Mouse (Mus musculus) kidney, embryonic 16.5 days (tissue): ENCODE data around the gene Btla. TPM values are rescaled to one million over a fixed set of nuclear protein-coding genes. Genes with fewer than 3 reads are reported as not detected.

Experiments used
- ATAC-seq: fragments of 200-750 bp; cut with Nextera tagmentation; 2 replicates; pipeline ENCODE4 v1.8.0; 2017; ENCODE audit warnings: moderate TSS enrichment; ENCODE audit not compliant: low FRiP score, low TSS enrichment
- H3K27ac ChIP-seq: fragments of 300-500 bp; sonication (generic); 2 replicates; pipeline ENCODE4 v1.5.1; 2014; ENCODE audit warnings: low read length
- H3K27me3 ChIP-seq: fragments of 300-500 bp; sonication (generic); 2 replicates; pipeline ENCODE4 v1.6.1; 2014; ENCODE audit warnings: low read length, control low read depth, mixed read lengths; ENCODE audit not compliant: insufficient read depth
- H3K36me3 ChIP-seq: fragments of 300-500 bp; sonication (generic); 2 replicates; pipeline ENCODE4 v1.6.1; 2014; ENCODE audit warnings: low read length, control low read depth, mixed read lengths; ENCODE audit not compliant: insufficient read depth
- H3K4me1 ChIP-seq: fragments of 300-500 bp; sonication (generic); 2 replicates; pipeline ENCODE4 v1.6.1; 2014; ENCODE audit warnings: low read length, control low read depth, mixed read lengths; ENCODE audit not compliant: insufficient read depth
- H3K4me2 ChIP-seq: fragments of 300-500 bp; sonication (generic); replicated peaks from 2 replicates; pipeline ENCODE4 v1.6.1; 2014; ENCODE audit warnings: low read depth, low read length
- H3K4me3 ChIP-seq: fragments of 300-500 bp; sonication (generic); 2 replicates; pipeline ENCODE4 v1.5.1; 2014; ENCODE audit warnings: mild to moderate bottlenecking, low read length
- H3K9ac ChIP-seq: fragments of 300-500 bp; sonication (generic); replicated peaks from 2 replicates; pipeline ENCODE4 v1.6.1; 2014; ENCODE audit warnings: low read length
- H3K9me3 ChIP-seq: fragments of 300-500 bp; sonication (generic); 2 replicates; pipeline ENCODE4 v1.6.1; 2016; ENCODE audit warnings: low read length, control low read depth
- WGBS: fragments of 180-500 bp; shearing (Covaris S2); extraction: QIAGEN DNeasy Blood & Tissue Kit; methylation state at CpG from one replicate; pipeline ENCODE4 v1.1.7; 2014; 5-methylcytosine and 5-hydroxymethylcytosine counted together
- polyA plus RNA-seq: library from polyadenylated mRNA; unstranded; fragments of >200 nt; fragmentation: Nextera tagmentation; extraction: Ambion mirVana; gene quantifications from 2 replicates; pipeline ENCODE4 v1.2.1, GENCODE M21; 2015

Btla gene
- polyA plus RNA-seq, 1 experiment from 2014 or later: 0.22 TPM

DNA sequence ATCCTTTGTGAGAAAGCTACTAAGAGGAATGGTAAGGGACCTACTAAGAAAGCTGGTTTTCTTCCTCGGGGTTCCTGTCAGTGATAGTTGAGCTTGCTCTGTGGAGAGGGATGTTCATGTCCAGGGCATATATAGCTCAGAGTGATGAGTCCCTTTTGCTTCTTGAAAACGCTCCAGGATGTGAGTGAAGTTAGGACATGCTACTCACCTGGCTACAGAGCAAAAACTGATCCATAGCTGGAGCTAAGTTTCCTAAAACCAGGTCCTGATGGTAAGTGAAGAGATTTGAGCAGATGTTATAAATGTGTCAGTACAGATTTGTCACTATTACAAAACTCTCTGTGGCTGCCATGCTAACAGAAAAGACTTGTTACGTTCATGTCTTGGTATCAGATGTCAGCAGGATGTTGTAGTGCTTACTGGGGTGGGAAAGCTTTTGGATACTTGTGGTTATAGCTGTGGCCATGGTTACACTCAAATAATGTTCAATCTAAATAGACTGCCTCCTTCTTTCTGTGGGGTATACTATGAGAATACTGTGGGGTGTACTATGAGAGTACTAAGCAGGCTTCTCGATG, 405 bp downstream of the Btla start:
- Histone ChIP-seq H3K9me3 (no peaks in the 10 kb centered on the region), H3K27me3 (no peaks in the 10 kb centered on the region), H3K4me2 (no peak overlapping the region), H3K4me3 (no peak overlapping the region), H3K36me3 (no peaks in the 10 kb centered on the region), H3K27ac (no peak overlapping the region), H3K4me1 (no peaks in the 10 kb centered on the region), H3K9ac (no peak overlapping the region)
- ATAC-seq: no peak
- 48% methylated on average over 4 of the region's 4 CpGs for WGBS

DNA sequence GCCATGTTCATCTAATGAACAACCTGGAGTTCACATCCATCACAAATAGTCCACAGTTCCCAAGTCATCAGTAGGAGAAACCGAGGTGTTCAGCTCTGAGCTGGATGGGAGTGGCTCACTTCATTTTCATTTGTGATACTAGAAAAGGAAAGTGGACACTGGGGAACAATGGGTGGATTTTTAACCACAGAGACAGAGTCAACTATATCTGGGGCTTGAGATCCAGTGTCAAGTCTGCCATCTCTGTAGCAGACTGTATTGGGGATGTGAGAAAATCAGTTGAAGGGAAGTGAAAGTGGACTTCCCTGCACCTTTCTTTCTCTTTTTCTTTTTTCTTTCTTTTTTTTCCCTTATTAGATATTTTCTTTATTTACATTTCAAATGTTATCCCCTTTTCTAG, 2.9 kb downstream of the Btla start:
- Histone ChIP-seq H3K4me2 (no peak overlapping the region), H3K4me3 (no peak overlapping the region), H3K4me1 (no peaks in the 10 kb centered on the region), H3K27ac (no peak overlapping the region), H3K27me3 (no peaks in the 10 kb centered on the region), H3K36me3 (no peaks in the 10 kb centered on the region), H3K9ac (no peak overlapping the region), H3K9me3 (no peaks in the 10 kb centered on the region)
- WGBS: 83% methylated on average over 1 of the region's 1 CpGs
- no peak for ATAC-seq

DNA sequence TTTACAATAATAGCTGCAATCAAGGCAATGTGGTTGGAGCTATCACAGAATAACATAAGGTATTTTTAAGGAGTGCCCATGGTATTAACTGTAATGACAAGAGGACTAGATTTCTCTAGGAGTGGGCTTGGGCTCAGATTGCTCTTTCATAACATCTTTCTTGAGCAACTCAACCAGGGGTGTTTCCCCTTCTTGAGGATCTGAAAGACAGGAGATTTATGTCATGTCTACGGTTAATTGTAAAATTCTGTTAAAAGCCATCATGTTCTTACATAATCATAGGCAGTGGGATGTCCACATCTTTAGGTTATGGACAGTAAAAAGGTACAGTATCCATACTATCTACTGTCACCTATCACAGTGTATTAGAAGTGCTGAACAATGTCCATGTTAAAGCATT, 7.2 kb downstream of the Btla start:
- Histone ChIP-seq H3K9ac (no peak overlapping the region), H3K4me3 (no peak overlapping the region), H3K36me3 (no peaks in the 10 kb centered on the region), H3K4me1 (no peaks in the 10 kb centered on the region), H3K9me3 (no peaks in the 10 kb centered on the region), H3K27ac (no peak overlapping the region), H3K27me3 (no peaks in the 10 kb centered on the region), H3K4me2 (no peak overlapping the region)
- WGBS: 73% methylated on average over 1 of the region's 1 CpGs
- ATAC-seq: no peak

DNA sequence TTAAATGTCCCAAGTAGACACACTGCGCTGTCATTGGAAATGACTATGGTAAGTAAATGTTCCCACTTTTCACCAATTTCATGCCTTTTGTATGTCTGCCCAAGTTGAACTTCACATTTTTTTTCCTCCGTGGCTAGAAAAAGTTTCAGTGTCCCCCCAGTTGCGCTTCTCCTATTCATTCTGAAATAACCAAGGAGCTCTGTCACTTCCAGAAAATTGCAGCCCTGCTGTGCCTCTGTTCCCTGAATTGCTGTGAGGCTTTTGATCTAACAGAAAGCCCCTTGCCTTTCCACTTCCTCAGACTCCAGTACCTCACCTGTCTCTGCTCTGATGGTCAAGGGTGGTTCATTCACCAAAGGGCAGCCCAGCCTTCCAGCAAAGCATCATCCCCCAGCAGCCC, 8.9 kb downstream of the Btla start:
- 89% methylated on average over 3 of the region's 3 CpGs for WGBS

DNA sequence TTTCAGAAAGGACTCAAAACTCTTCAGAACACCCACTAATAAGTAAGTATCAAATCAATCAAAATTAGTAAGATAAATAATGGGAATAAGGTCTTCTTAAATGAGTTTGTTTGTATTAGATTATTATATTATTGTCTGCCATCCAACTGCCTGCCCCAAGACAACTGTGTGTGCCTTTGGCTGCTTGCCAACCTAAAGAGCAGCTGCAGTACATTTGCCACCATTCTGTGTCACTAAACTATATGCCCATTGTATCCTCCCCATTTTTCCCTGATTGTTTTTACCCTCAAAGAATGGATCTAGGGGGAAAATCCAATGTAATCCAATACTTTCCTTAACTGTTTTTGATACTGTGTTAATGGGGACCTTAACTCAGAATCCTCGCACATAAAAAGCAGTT, 18.6 kb downstream of the Btla start:
- no peak overlapping the region for H3K9ac ChIP-seq
- no peak overlapping the region for H3K4me3 ChIP-seq
- H3K27ac ChIP-seq: no peak overlapping the region
- no peak overlapping the region for H3K4me2 ChIP-seq
- H3K9me3 ChIP-seq: no peaks in the 10 kb centered on the region
- no peak for ATAC-seq
- no peaks in the 10 kb centered on the region for H3K4me1 ChIP-seq
- no peaks in the 10 kb centered on the region for H3K27me3 ChIP-seq
- 89% methylated on average over 1 of the region's 1 CpGs for WGBS
- H3K36me3 ChIP-seq: no peaks in the 10 kb centered on the region

More for the DNA sequence above, 8.9 kb downstream of the Btla start:
- H3K9ac ChIP-seq: no peak overlapping the region
- no peaks in the 10 kb centered on the region for H3K4me1 ChIP-seq
- ATAC-seq: no peak
- H3K36me3 ChIP-seq: no peaks in the 10 kb centered on the region
- no peaks in the 10 kb centered on the region for H3K27me3 ChIP-seq
- H3K4me2 ChIP-seq: no peak overlapping the region
- no peaks in the 10 kb centered on the region for H3K9me3 ChIP-seq
- H3K4me3 ChIP-seq: no peak overlapping the region
- H3K27ac ChIP-seq: no peak overlapping the region

DNA sequence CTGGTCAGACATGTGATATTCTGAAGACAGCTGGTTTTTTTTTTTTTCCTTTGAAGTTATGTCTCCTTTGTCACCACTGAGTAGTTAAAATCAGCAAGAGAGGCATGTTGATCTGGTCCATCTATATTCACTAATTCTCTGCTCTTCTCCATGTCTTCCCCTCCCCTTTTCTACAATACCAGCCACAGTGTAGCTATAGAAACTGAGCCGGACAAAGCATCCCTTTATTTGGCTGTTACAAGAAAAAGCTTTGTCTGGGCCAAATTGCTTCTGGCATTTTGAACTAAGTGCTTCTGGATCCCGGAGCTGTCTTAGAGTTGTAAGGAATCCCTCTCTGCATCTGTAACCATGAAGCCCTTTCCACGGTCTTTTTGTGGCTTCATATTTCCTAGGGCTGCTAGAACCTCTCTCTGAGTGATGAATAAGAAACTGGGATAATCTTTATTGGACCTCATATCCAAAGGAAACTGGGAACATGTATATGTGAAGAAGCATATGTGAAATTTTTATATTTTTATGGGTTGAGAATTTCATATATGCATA, 20.9 kb downstream of the Btla start:
- Histone ChIP-seq H3K9ac (no peak overlapping the region), H3K4me2 (no peak overlapping the region), H3K4me1 (no peaks in the 10 kb centered on the region), H3K36me3 (no peaks in the 10 kb centered on the region), H3K9me3 (no peaks in the 10 kb centered on the region), H3K4me3 (no peak overlapping the region), H3K27ac (no peak overlapping the region), H3K27me3 (no peaks in the 10 kb centered on the region)
- no peak for ATAC-seq
- WGBS: 75% methylated on average over 3 of the region's 3 CpGs

DNA sequence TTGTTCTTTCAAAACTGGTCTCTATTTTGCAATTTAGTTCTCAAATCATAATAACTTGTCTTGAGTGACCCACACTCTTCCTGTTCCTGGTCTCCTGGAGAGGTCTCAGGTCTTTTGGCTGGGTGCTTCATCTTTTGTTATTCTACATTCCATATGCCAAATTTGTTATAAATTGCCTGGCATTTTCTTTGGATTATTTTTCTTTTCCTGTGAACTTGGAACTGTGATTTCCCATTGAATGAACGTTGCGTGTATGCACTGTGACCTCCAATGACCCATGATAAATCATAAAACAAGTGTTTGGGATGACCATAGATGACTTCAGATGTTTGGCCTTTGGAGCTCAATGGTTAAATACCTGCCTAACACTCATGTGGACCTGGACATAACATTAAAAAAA, 25.6 kb downstream of the Btla start:
- no peak for ATAC-seq
- 31% methylated on average over 2 of the region's 2 CpGs for WGBS

DNA sequence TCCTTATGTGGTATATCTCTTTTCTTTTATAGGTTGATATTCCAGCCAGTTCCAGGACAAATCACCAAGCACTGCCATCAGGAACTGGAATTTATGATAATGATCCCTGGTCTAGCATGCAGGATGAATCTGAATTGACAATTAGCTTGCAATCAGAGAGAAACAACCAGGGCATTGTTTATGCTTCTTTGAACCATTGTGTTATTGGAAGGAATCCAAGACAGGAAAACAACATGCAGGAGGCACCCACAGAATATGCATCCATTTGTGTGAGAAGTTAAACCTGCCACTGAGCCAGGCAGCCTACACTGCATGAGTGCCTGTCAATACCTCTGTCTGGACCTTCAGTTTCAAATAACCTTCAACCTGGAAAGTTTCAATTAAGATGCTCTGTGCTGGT, 26.2 kb downstream of the Btla start:
- no peaks in the 10 kb centered on the region for H3K36me3 ChIP-seq
- H3K27ac ChIP-seq: no peak overlapping the region
- ATAC-seq: no peak
- no peak overlapping the region for H3K9ac ChIP-seq
- H3K9me3 ChIP-seq: no peaks in the 10 kb centered on the region
- no peaks in the 10 kb centered on the region for H3K4me1 ChIP-seq
- H3K27me3 ChIP-seq: no peaks in the 10 kb centered on the region
- H3K4me2 ChIP-seq: no peak overlapping the region
- no peak overlapping the region for H3K4me3 ChIP-seq

More for the DNA sequence above, 25.6 kb downstream of the Btla start:
- H3K4me1 ChIP-seq: no peaks in the 10 kb centered on the region
- no peaks in the 10 kb centered on the region for H3K9me3 ChIP-seq
- H3K27me3 ChIP-seq: no peaks in the 10 kb centered on the region
- H3K9ac ChIP-seq: no peak overlapping the region
- H3K4me2 ChIP-seq: no peak overlapping the region
- no peak overlapping the region for H3K27ac ChIP-seq
- H3K36me3 ChIP-seq: no peaks in the 10 kb centered on the region
- H3K4me3 ChIP-seq: no peak overlapping the region

DNA sequence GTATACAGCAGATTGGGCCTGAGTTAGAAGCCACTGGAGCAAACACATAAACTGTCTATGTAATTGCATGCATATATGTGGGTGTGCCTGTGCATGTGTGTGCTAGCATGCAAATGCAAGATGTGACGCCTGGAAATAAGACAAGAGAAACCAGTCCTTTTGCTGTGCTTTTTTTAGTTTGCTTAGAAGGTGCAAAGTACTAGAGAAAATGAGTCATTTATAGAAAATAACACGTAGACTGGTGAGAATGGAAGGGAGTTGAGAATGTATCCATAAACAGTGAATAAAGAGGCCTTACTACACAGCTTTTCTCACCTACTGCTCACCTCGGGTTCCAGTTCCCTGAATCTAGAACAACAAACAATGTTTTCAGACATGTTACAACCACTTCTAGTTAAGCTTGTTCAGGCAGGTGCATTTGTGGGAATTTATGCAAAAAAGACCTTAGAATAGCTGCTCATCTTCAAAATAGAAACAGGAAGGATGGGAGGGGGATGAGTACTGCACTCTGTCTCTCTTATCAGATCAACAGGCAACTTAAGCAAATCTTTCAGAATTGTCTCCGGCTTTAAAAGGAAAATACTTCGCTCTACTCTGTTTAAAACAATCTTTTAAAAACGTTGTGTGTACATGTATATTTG, 27.8 kb downstream of the Btla start:
- H3K4me3 ChIP-seq: no peak overlapping the region
- no peaks in the 10 kb centered on the region for H3K4me1 ChIP-seq
- ATAC-seq: no peak
- WGBS: 85% methylated on average over 6 of the region's 6 CpGs
- H3K9me3 ChIP-seq: no peaks in the 10 kb centered on the region
- no peak overlapping the region for H3K9ac ChIP-seq
- no peak overlapping the region for H3K4me2 ChIP-seq
- H3K27me3 ChIP-seq: no peaks in the 10 kb centered on the region
- no peaks in the 10 kb centered on the region for H3K36me3 ChIP-seq
- H3K27ac ChIP-seq: no peak overlapping the region

DNA sequence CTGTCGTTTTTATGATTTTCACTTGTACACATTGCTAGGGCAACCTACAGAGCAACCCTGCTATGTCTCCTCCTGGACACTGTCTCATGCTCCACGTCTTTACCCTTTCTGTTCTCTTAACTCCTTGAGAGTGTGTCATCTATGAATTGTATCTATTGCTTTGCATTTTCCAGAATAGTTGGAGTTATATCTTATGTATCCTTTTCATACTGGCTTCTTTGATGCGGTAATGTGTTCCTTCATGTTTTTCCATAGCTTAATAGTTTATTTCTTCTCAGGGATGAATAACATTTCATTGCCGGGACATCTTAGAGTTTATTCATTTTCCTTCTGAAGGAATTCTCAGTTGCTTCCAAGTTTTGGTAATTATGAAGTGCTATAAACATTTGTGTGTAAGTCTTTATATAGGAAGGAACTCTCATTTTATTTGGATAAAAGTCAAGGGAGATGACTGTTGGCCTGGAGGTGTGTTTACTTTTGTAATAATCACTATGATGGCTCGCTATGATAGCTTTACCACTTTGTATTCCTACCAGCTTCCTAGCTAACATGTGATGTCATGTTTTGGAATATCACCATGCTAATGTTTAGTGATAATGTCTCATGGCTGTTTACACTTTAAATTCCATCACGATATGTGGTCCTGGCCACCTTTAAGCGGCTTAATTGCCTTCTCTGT, 31.2 kb downstream of the Btla start:
- WGBS: 87% methylated on average over 7 of the region's 7 CpGs
- Histone ChIP-seq H3K4me2 (no peak overlapping the region), H3K4me1 (no peaks in the 10 kb centered on the region), H3K9me3 (no peaks in the 10 kb centered on the region), H3K27me3 (no peaks in the 10 kb centered on the region), H3K9ac (no peak overlapping the region), H3K4me3 (no peak overlapping the region), H3K27ac (no peak overlapping the region), H3K36me3 (no peaks in the 10 kb centered on the region)
- no peak for ATAC-seq
